In genomic region chr5:124449494-124449893, GRCm38 (mm10) we compare ENCODE assay signal across 11 mouse cellular contexts. TPM values are rescaled to one million over a fixed set of nuclear protein-coding genes. Genes with fewer than 3 reads are reported as not detected.
DNase-seq lines count a peak whose midpoint lies in the region; ATAC-seq lines count a peak whose summit lies in the region.
"Had no signal": no experiment of that assay in that cellular context is flagged by ENCODE, and none has a peak within 500 bp of the region (broad histone marks: within the 10 kb centered on the region; RNA-seq: fewer than 3 reads in every experiment).

No protein-coding gene starts in this region.

- H3K9me3 ChIP-seq in heart, embryonic 12.5 days (replicated peaks), result no peaks in the 10 kb centered on the region
- no peaks in the 10 kb centered on the region for H3K9me3 ChIP-seq in embryonic facial prominence, embryonic 13.5 days
- no peaks in the 10 kb centered on the region for H3K9me3 ChIP-seq in liver, embryonic 13.5 days (replicated peaks)
- no peaks in the 10 kb centered on the region for H3K9me3 ChIP-seq in hindbrain, embryonic 13.5 days
- H3K9me3 ChIP-seq in hindbrain, embryonic 16.5 days (ENCODE audit: control insufficient read depth, low read length), result no peaks in the 10 kb centered on the region

- peaks cover 69% of the 10 kb centered on the region for H3K4me1 ChIP-seq in heart, embryonic 12.5 days (replicated peaks)
- peaks cover 55% of the 10 kb centered on the region for H3K4me1 ChIP-seq in embryonic facial prominence, embryonic 13.5 days
- peaks cover 81% of the 10 kb centered on the region for H3K4me1 ChIP-seq in liver, embryonic 13.5 days (replicated peaks)
- peaks cover 51% of the 10 kb centered on the region for H3K4me1 ChIP-seq in hindbrain, embryonic 13.5 days (replicated peaks)
- peaks cover 22% of the 10 kb centered on the region for H3K4me1 ChIP-seq in hindbrain, embryonic 16.5 days (ENCODE audit: control insufficient read depth, insufficient read depth, low read depth, low read length)

- H3K9ac ChIP-seq in heart, embryonic 12.5 days, result 0 out of 2 replicates have a peak overlapping the region, but pooled peaks have one; percentile 40
- H3K9ac ChIP-seq in embryonic facial prominence, embryonic 13.5 days, result peak overlapping the region; percentile 41
- H3K9ac ChIP-seq in liver, embryonic 13.5 days, result no peak overlapping the region
- H3K9ac ChIP-seq in hindbrain, embryonic 13.5 days, result no peak overlapping the region; the same call in 1 of the 2 replicates
- H3K9ac ChIP-seq in hindbrain, embryonic 16.5 days (ENCODE audit: low read depth, low read length), result no peak overlapping the region

- no peak overlapping the region for H3K4me2 ChIP-seq in heart, embryonic 12.5 days
- peak overlapping the region; percentile 26 for H3K4me2 ChIP-seq in embryonic facial prominence, embryonic 13.5 days
- H3K4me2 ChIP-seq in liver, embryonic 13.5 days, result peak overlapping the region; percentile 10
- H3K4me2 ChIP-seq in hindbrain, embryonic 13.5 days, result no peak overlapping the region
- H3K4me2 ChIP-seq in hindbrain, embryonic 16.5 days (ENCODE audit: low read length), result no peak overlapping the region

- ATAC-seq in heart, embryonic 12.5 days (ENCODE audit: insufficient number of reproducible peaks, low FRiP score), result no peak
- no peak for ATAC-seq in embryonic facial prominence, embryonic 13.5 days (ENCODE audit: insufficient number of reproducible peaks, insufficient read depth, low FRiP score, low TSS enrichment, low read depth)
- ATAC-seq in liver, embryonic 13.5 days (ENCODE audit: low read depth), result no peak
- ATAC-seq in hindbrain, embryonic 13.5 days (ENCODE audit: low FRiP score), result no peak
- ATAC-seq in hindbrain, embryonic 16.5 days, result no peak
- ATAC-seq: forebrain, embryonic 16.5 days; hindbrain, postnatal 0 days had no signal

- peaks cover 68% of the 10 kb centered on the region for H3K36me3 ChIP-seq in heart, embryonic 12.5 days
- peaks cover 70% of the 10 kb centered on the region for H3K36me3 ChIP-seq in embryonic facial prominence, embryonic 13.5 days
- peaks cover 78% of the 10 kb centered on the region for H3K36me3 ChIP-seq in liver, embryonic 13.5 days
- H3K36me3 ChIP-seq in hindbrain, embryonic 13.5 days, result peaks cover 73% of the 10 kb centered on the region
- H3K36me3 ChIP-seq in hindbrain, embryonic 16.5 days (ENCODE audit: control insufficient read depth, insufficient read depth, low read length), result peaks cover 40% of the 10 kb centered on the region

- WGBS in heart, embryonic 12.5 days, result 75% methylated on average over 6 of the region's 6 CpGs
- WGBS in embryonic facial prominence, embryonic 13.5 days, result 38% methylated on average over 6 of the region's 6 CpGs
- 78% methylated on average over 6 of the region's 6 CpGs for WGBS in liver, embryonic 13.5 days (ENCODE audit: insufficient replicate concordance)
- WGBS in hindbrain, embryonic 13.5 days, result 61% methylated on average over 6 of the region's 6 CpGs
- WGBS in hindbrain, embryonic 16.5 days, result 68% methylated on average over 6 of the region's 6 CpGs

- H3K27me3 ChIP-seq in heart, embryonic 12.5 days (replicated peaks), result no peaks in the 10 kb centered on the region
- H3K27me3 ChIP-seq in embryonic facial prominence, embryonic 13.5 days, result no peaks in the 10 kb centered on the region
- H3K27me3 ChIP-seq in liver, embryonic 13.5 days, result no peaks in the 10 kb centered on the region
- H3K27me3 ChIP-seq in hindbrain, embryonic 13.5 days, result no peaks in the 10 kb centered on the region
- H3K27me3 ChIP-seq in hindbrain, embryonic 16.5 days (replicated peaks; ENCODE audit: control insufficient read depth, insufficient read depth, low read length), result no peaks in the 10 kb centered on the region

- no peak overlapping the region for H3K27ac ChIP-seq in heart, embryonic 12.5 days (ENCODE audit: poor library complexity, severe bottlenecking)
- H3K27ac ChIP-seq in embryonic facial prominence, embryonic 13.5 days, result peak overlapping the region; percentile 78
- H3K27ac ChIP-seq in liver, embryonic 13.5 days, result peak overlapping the region; percentile 45
- H3K27ac ChIP-seq in hindbrain, embryonic 13.5 days, result no peak overlapping the region
- H3K27ac ChIP-seq in hindbrain, embryonic 16.5 days (ENCODE audit: low read depth, low read length), result no peak overlapping the region
- H3K27ac ChIP-seq: hindbrain, postnatal 0 days had no signal

- H3K4me3 ChIP-seq in heart, embryonic 12.5 days, result no peak overlapping the region
- H3K4me3 ChIP-seq in embryonic facial prominence, embryonic 13.5 days, result peak overlapping the region; percentile 16
- no peak overlapping the region for H3K4me3 ChIP-seq in liver, embryonic 13.5 days (replicated peaks)
- no peak overlapping the region for H3K4me3 ChIP-seq in hindbrain, embryonic 13.5 days
- no peak overlapping the region for H3K4me3 ChIP-seq in hindbrain, embryonic 16.5 days (ENCODE audit: low read length)
- H3K4me3 ChIP-seq: myocyte had no signal

- no peak for DNase-seq in heart, adult 8-10 months (ENCODE audit: low spot score)
- peak; percentile 58 for DNase-seq in adrenal gland, adult 8-10 months
- DNase-seq in liver, embryonic 13.5 days, result no peak
- DNase-seq: layer of hippocampus, adult 9-11 months had no signal

RNA-seq across cellular contexts. Expression of gene Kmt5a, which starts 9.8 kb away (rescaled TPM):
- polyA plus RNA-seq in heart, embryonic 12.5 days (2016; fragmentation: Nextera tagmentation; extraction: Ambion mirVana), result 81.1 and 85.4 TPM in 2 replicates
- total RNA-seq in heart, adult 8-10 months (2022), result 100 to 1,000 TPM; 197 to 262 (median 216) TPM
- 100 to 1,000 TPM; 107 to 196 (median 137) TPM for total RNA-seq in adrenal gland, adult 8-10 months (2022)
- polyA plus RNA-seq in embryonic facial prominence, embryonic 13.5 days (2015; fragmentation: Nextera tagmentation; extraction: Ambion mirVana), result 43.4 and 45.5 TPM in 2 replicates
- 45.4 and 58.4 TPM in 2 replicates for polyA plus RNA-seq in liver, embryonic 13.5 days (2015; fragmentation: Nextera tagmentation; extraction: Ambion mirVana)
- polyA plus RNA-seq in hindbrain, embryonic 13.5 days (2015; fragmentation: Nextera tagmentation; extraction: Ambion mirVana), result 18.0 and 20.6 TPM in 2 replicates
- polyA plus RNA-seq in hindbrain, embryonic 16.5 days (2015; fragmentation: Nextera tagmentation; extraction: Ambion mirVana), result 12.0 and 14.6 TPM in 2 replicates

RNA-seq across cellular contexts. Expression of gene Sbno1, which starts 23.7 kb away (rescaled TPM):
- 71.8 and 75.3 TPM in 2 replicates for polyA plus RNA-seq in heart, embryonic 12.5 days (2016; fragmentation: Nextera tagmentation; extraction: Ambion mirVana)
- total RNA-seq in heart, adult 8-10 months (2022), result 10 to 100 TPM; 63.2 to 73.4 (median 65.6) TPM
- 100 to 1,000 TPM in 2 of 4 experiments, 10 to 100 TPM in 2; 86.8 to 120 (median 107) TPM for total RNA-seq in adrenal gland, adult 8-10 months (2022)
- polyA plus RNA-seq in embryonic facial prominence, embryonic 13.5 days (2015; fragmentation: Nextera tagmentation; extraction: Ambion mirVana), result 93.7 and 97.7 TPM in 2 replicates
- 50.7 and 64.9 TPM in 2 replicates for polyA plus RNA-seq in liver, embryonic 13.5 days (2015; fragmentation: Nextera tagmentation; extraction: Ambion mirVana)
- 108 and 115 TPM in 2 replicates for polyA plus RNA-seq in hindbrain, embryonic 13.5 days (2015; fragmentation: Nextera tagmentation; extraction: Ambion mirVana)
- polyA plus RNA-seq in hindbrain, embryonic 16.5 days (2015; fragmentation: Nextera tagmentation; extraction: Ambion mirVana), result 83.6 and 84.3 TPM in 2 replicates

RNA-seq across cellular contexts. Expression of gene Rilpl2, which starts 28.7 kb away (rescaled TPM):
- polyA plus RNA-seq in heart, embryonic 12.5 days (2016; fragmentation: Nextera tagmentation; extraction: Ambion mirVana), result 13.5 and 13.6 TPM in 2 replicates
- total RNA-seq in heart, adult 8-10 months (2022), result 1 to 10 TPM; 7.0 to 7.8 (median 7.4) TPM
- total RNA-seq in adrenal gland, adult 8-10 months (2022), result 10 to 100 TPM; 26.3 to 29.7 (median 29.2) TPM
- polyA plus RNA-seq in embryonic facial prominence, embryonic 13.5 days (2015; fragmentation: Nextera tagmentation; extraction: Ambion mirVana), result 39.8 and 40.1 TPM in 2 replicates
- polyA plus RNA-seq in liver, embryonic 13.5 days (2015; fragmentation: Nextera tagmentation; extraction: Ambion mirVana), result 9.9 and 10.3 TPM in 2 replicates
- 21.2 and 23.8 TPM in 2 replicates for polyA plus RNA-seq in hindbrain, embryonic 13.5 days (2015; fragmentation: Nextera tagmentation; extraction: Ambion mirVana)
- polyA plus RNA-seq in hindbrain, embryonic 16.5 days (2015; fragmentation: Nextera tagmentation; extraction: Ambion mirVana), result 28.5 and 31.8 TPM in 2 replicates

RNA-seq across cellular contexts. Expression of gene Snrnp35, which starts 33.4 kb away (rescaled TPM):
- polyA plus RNA-seq in heart, embryonic 12.5 days (2016; fragmentation: Nextera tagmentation; extraction: Ambion mirVana), result 23.9 and 24.0 TPM in 2 replicates
- total RNA-seq in heart, adult 8-10 months (2022), result 10 to 100 TPM; 12.9 to 19.0 (median 14.6) TPM
- 10 to 100 TPM; 17.1 to 23.2 (median 17.5) TPM for total RNA-seq in adrenal gland, adult 8-10 months (2022)
- polyA plus RNA-seq in embryonic facial prominence, embryonic 13.5 days (2015; fragmentation: Nextera tagmentation; extraction: Ambion mirVana), result 25.9 and 28.3 TPM in 2 replicates
- 14.6 and 15.0 TPM in 2 replicates for polyA plus RNA-seq in liver, embryonic 13.5 days (2015; fragmentation: Nextera tagmentation; extraction: Ambion mirVana)
- 22.5 and 27.5 TPM in 2 replicates for polyA plus RNA-seq in hindbrain, embryonic 13.5 days (2015; fragmentation: Nextera tagmentation; extraction: Ambion mirVana)
- polyA plus RNA-seq in hindbrain, embryonic 16.5 days (2015; fragmentation: Nextera tagmentation; extraction: Ambion mirVana), result 19.6 and 21.9 TPM in 2 replicates

Comparison
In these comparisons a context has a peak if more than half of its experiments do, and no peak if none do; other contexts are left out.
1. H3K27ac ChIP-seq: peak in embryonic facial prominence, embryonic 13.5 days (single experiment) and liver, embryonic 13.5 days (single experiment); none in heart, embryonic 12.5 days (single experiment), hindbrain, embryonic 13.5 days (single experiment) and hindbrain, embryonic 16.5 days (single experiment).
2. H3K4me2 ChIP-seq: peak in embryonic facial prominence, embryonic 13.5 days (single experiment) and liver, embryonic 13.5 days (single experiment); none in heart, embryonic 12.5 days (single experiment), hindbrain, embryonic 13.5 days (single experiment) and hindbrain, embryonic 16.5 days (single experiment).
3. H3K9ac ChIP-seq: peak in heart, embryonic 12.5 days (single experiment) and embryonic facial prominence, embryonic 13.5 days (single experiment); none in liver, embryonic 13.5 days (single experiment), hindbrain, embryonic 13.5 days (single experiment) and hindbrain, embryonic 16.5 days (single experiment).